Mouse (Mus musculus) left cerebral cortex, postnatal 10 days (tissue): Measurements from ENCODE around the gene Trpc4ap. TPM values are rescaled to one million over a fixed set of nuclear protein-coding genes. Genes with fewer than 3 reads are reported as not detected.
A peak's percentile ranks its signal among the peaks of the same experiment; 100 is the strongest.

Source experiments
- DNase-seq, 2 experiments: peaks; one replicate each; pipeline ENCODE4 v3.0.0; 2021 to 2022; ENCODE audit warnings: low spot score in 2 of 2, mixed read lengths in 1 of 2; ENCODE audit errors: extremely low spot score in 1 of 2
- intact Hi-C: fragments of 180-260 bp; cut with DNase I; formaldehyde crosslinking; loops from one replicate; pipeline ENCODE4 v1.15.1; 2025
- total RNA-seq, 2 experiments: library from RNA; stranded (reverse); gene quantifications; 2 replicates each; pipeline ENCODE4 v1.2.3; 2021

Gene Trpc4ap
- total RNA-seq, 2 experiments from 2014 or later: 135 TPM

- intact Hi-C loops: loop anchor here (5.0 kb wide), 1 partner anchor 71 kb away; no protein-coding TSS in a partner anchor
- peak; percentile 77 to 91 for DNase-seq
Observed at GRCm38 (mm10) chr2:155696091-155696558, 3.9 kb upstream of the Trpc4ap start.

DNA sequence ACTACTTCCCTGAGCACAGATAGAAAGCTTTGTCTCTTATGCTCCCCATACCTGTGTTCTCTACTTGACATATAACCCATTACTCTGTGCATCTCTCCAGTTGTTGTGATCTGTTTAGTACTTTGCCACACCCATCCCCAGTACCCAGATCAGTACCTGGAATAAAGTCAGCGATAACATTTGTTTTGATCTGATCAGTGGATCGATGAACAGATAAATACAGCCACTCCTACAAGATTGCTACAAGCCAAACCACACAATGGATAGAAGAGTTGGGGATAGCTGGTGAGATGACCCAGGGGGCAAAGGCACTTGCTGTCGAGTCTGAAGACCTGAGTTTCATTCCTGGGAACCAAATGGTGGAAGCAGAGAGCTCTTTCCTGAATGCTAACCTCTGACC, 3.1 kb upstream of the Trpc4ap start:
- intact Hi-C loops: loop anchor here (5.0 kb wide), 1 partner anchor 72 kb away; no protein-coding TSS in a partner anchor
- no peak for DNase-seq

- intact Hi-C loops: no loop called here
- DNase-seq: no peak
Observed at GRCm38 (mm10) chr2:155694564-155694963, 2.4 kb upstream of the Trpc4ap start.

GRCm38 (mm10) chr2:155693136-155693535, 952 bp upstream of the Trpc4ap start:
- no peak for DNase-seq
- intact Hi-C loops: no loop called here

DNA sequence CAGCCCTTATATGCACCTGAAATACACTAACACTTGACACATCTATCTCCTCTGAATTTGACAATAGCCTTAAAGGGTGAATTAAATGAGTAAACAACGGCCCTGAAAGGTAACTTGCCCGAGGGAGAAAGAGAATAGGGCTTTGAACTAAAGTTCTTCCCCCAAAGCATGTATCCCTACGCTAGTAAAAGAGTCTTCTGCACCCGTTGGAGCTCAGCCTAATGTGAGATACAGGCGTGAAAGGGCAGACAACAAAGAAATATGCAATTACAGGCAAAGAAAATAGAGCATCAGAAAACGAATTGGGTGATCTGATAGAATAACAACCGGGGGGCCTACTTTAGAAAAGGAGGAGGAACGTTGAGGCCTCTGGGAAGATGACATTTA, 855 bp downstream of the Trpc4ap start:
- no peak for DNase-seq
- intact Hi-C loops: no loop called here

DNA sequence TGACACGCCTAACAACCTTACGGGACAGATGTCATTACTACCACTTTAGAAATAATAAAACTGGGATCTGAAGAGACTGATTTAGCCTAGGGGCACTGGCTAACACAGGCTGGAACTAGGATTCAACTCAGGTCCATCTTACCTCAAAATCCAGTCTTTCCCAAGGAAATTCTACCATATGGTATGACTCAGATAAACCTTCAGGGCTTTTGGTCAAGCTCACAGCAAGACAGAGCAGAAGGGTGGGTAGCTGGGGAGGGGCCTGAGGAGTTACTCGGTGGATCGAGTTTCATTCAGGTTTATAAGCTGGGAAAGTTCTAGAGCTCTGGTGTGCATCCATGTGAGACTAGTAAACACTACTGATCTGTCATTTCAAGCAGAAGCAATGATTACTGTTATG, 3.0 kb downstream of the Trpc4ap start:
- intact Hi-C loops: no loop called here
- DNase-seq: no peak

GRCm38 (mm10) chr2:155687746-155688145, 4.4 kb downstream of the Trpc4ap start:
- no peak for DNase-seq
- intact Hi-C loops: no loop called here

DNA sequence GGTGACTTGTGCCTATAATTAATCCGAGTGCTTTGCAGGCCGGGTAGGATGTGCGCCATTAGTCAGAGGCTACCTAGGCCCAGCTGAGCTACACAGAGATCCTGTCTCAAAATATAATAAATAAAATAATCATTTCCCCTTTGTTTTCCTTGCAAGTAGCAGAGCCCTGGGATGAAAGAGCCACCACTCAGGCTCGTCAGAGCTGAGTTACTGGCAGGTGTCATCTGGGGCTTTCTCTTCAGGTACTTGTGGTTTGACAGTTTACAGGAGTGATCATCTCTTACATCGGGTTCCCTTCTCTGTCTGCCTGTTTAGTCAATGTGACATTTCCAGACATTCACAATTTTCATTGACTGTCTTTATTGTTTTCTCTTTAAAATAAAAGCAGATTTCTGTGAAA, 5.6 kb downstream of the Trpc4ap start:
- intact Hi-C loops: no loop called here
- no peak for DNase-seq

DNA sequence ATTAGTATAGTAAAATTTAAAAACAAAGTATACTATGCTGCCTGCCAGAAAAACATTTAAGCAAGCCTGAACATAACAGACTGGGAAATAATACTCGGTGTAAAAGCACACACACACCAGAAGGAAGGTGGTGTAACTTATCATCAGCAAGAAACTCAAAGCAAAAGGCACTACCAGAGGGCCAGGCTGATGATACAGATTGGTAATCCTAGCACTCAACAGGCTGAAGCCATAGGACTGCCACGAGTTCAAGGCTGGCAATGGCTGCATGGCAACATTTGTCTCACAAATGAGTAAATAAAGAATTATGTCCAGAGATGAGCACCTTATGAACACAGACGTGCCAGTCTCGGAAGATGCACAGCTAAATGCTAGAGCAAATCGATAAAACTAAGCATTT, 8.4 kb downstream of the Trpc4ap start:
- no peak for DNase-seq
- intact Hi-C loops: no loop called here

- DNase-seq: no peak
- intact Hi-C loops: no loop called here
Observed at GRCm38 (mm10) chr2:155683137-155683536, 9.0 kb downstream of the Trpc4ap start.

DNA sequence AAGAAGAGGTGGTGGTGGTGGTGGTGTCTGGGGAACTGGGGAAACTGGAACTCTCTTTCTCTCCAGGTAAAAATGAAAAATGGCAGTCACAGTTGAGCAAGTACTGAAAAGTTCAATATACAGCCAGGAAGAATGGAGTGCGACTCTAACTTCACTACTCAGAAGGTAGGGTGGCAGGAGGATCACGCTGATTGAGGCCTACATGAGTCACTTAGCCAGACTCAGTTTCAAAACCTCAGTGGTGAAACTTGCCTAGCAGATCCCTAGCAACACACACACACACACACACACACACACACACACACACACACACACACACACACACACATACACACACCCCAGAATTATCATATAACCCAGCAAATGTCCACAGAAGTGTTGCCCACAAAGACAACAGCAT, 10.3 kb downstream of the Trpc4ap start:
- intact Hi-C loops: no loop called here

GRCm38 (mm10) chr2:155681194-155681593, 11.0 kb downstream of the Trpc4ap start:
- intact Hi-C loops: no loop called here
- no peak for DNase-seq

More for the DNA sequence above, 10.3 kb downstream of the Trpc4ap start:
- no peak for DNase-seq

GRCm38 (mm10) chr2:155680591-155680990, 11.6 kb downstream of the Trpc4ap start:
- no peak for DNase-seq
- intact Hi-C loops: no loop called here

DNA sequence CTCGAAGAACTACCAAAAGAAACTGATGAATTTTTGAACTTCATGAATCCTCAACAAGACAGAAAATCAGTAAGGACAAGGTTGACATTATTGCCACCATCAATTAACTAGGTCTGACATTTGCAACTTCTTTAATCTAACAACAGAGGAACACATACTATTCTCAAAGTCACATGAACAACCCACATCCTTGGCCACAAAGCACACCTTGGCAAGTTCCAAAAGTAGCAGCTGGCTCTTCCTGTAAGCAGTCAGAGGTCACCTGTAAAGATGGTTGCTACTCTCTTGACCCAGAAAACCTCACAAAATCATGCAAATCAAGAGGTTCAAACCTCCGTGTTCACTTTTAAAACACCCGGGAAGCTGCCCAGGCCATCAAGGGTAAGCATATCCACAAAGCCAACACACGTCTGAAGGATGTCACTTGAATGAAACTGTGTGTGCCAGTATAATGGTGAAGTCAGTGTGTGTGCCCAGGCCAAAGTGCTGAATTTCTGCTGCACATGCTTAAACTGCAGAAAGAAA, 12.5 kb downstream of the Trpc4ap start:
- intact Hi-C loops: no loop called here
- no peak for DNase-seq

- no peak for DNase-seq
- intact Hi-C loops: no loop called here
Observed at GRCm38 (mm10) chr2:155675118-155675517, 17.1 kb downstream of the Trpc4ap start.

- DNase-seq: peak in 1 of 2 experiments; percentile 67
- intact Hi-C loops: no loop called here
Observed at GRCm38 (mm10) chr2:155673546-155673945, 18.6 kb downstream of the Trpc4ap start.

DNA sequence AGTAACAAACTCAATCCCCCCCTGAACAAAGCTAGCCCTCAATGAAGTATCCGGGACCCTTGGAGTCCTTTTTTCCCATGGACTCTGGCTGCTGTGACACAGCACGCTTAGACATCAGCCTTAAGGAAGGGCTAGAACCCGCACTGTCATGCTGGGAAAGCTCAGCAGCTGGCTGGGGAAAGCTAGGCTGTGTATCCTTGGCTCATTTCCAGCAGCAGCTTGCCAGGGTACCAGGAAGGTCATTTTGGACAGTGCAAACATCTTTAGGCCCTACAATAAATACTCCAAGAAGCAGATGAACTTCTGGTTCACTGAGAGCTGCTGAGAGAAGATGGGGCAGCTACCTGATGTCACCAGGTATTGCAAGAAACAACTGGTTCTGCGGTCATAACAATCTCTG, 20.9 kb downstream of the Trpc4ap start:
- intact Hi-C loops: no loop called here
- peak in 1 of 2 experiments; percentile 43 for DNase-seq

GRCm38 (mm10) chr2:155668461-155668860, 23.7 kb downstream of the Trpc4ap start:
- intact Hi-C loops: no loop called here
- no peak for DNase-seq

GRCm38 (mm10) chr2:155667881-155668280, 24.3 kb downstream of the Trpc4ap start:
- intact Hi-C loops: no loop called here

GRCm38 (mm10) chr2:155663910-155664460, 28.2 kb downstream of the Trpc4ap start:
- DNase-seq: no peak
- intact Hi-C loops: no loop called here

More at GRCm38 (mm10) chr2:155667881-155668280, 24.3 kb downstream of the Trpc4ap start:
- DNase-seq: no peak

DNA sequence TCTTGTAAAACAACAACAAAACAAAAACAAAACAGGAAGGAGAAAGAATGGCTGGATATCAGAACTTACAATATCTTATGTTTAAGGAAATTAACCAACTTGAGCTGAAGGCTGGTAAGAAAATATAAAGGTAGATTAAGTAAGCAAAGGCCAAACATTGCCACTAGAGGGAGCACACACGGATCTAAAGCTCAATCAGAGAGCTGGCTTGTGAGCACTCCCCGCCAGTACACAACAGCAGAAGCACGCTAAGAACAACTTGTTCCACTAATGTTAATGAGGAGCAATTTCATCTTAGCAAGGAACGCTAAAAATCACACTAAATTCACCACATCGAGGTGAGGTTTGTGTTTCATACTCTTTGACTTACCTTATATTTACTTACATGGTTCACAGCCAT, 29.1 kb downstream of the Trpc4ap start:
- intact Hi-C loops: no loop called here
- peak; percentile 34 to 55 for DNase-seq
